Mouse (Mus musculus) MN1 (cell line): ENCODE measurements around the gene Dnah11.

Experiments used
- DNase-seq: peaks from one replicate; pipeline ENCODE4 v3.0.0-alpha.2; 2016; ENCODE audit warnings: low spot score

Gene Dnah11

DNA sequence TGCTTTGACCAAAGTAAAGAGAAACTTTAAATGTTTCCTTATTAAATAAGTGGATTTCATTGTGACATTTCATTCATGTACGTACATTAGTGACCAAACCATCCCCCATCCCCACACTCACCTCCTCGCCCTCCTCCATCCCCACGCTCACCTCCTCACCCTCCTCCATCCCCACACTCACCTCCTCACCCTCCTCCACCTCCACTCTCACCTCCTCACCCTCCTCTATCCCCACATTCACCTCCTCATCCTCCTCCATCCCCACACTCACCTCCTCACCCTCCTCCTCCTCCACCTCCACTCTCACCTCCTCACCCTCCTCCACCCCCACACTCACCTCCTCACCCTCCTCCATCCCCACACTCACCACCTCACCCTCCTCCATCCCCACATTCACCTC is 337.6 kb downstream of the Dnah11 start:
- DNase-seq: no peak

GRCm38 (mm10) chr12:117860840-117861239 is 338.0 kb downstream of the Dnah11 start:
- DNase-seq: no peak

GRCm38 (mm10) chr12:117857884-117858283 is 341.0 kb downstream of the Dnah11 start:
- no peak for DNase-seq

GRCm38 (mm10) chr12:117857023-117857422 is 341.8 kb downstream of the Dnah11 start:
- DNase-seq: no peak

- no peak for DNase-seq
Measured at GRCm38 (mm10) chr12:117853316-117853715, 345.5 kb downstream of the Dnah11 start.

DNA sequence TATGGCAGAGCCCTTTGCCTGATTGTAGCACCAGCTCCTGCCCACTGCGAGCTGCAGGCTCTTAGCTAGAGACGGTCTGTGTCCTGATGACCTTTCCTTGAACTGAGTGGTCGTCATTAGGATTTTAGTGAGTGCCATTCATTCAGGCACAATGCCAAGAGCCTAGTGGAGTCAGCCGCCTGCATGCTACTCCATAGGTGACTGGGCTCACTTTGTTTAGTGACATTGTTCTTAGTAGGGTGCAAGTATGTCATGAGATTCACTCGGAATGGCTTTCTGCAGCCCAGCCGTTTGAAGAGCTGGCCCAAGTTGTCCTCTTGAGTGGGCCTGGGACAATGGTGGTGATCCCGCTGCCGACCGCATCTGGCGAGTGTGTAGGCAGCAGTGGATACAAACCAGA is 348.4 kb downstream of the Dnah11 start:
- DNase-seq: no peak

GRCm38 (mm10) chr12:117848621-117849020 is 350.2 kb downstream of the Dnah11 start:
- DNase-seq: no peak

DNA sequence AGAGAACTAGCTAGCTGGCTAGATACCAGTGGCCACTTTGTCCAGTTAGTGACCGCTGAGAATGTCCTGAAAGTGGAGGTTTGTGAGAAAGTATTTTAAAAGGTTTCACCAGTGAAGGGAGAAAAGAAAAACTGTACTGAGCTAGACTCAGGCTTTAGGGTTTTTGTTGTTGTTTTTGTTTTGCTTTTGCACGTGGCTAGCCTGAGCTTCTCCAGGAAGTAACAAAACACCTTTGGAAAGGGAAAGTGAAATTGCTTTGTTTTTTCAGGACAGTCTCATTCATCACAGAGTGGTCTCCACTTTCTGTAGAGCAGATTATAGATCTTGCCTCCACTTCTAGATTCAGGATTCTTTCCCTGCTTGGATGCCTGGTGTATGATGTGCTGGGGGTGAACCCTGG is 353.9 kb downstream of the Dnah11 start:
- DNase-seq: no peak

GRCm38 (mm10) chr12:117844075-117844408 is 354.8 kb downstream of the Dnah11 start:
- DNase-seq: no peak

- DNase-seq: no peak
Measured at GRCm38 (mm10) chr12:117843302-117844074, 355.4 kb downstream of the Dnah11 start.

- DNase-seq: no peak
Measured at GRCm38 (mm10) chr12:117842676-117843075, 356.2 kb downstream of the Dnah11 start.

GRCm38 (mm10) chr12:117840705-117841104 is 358.1 kb downstream of the Dnah11 start:
- DNase-seq: no peak

DNA sequence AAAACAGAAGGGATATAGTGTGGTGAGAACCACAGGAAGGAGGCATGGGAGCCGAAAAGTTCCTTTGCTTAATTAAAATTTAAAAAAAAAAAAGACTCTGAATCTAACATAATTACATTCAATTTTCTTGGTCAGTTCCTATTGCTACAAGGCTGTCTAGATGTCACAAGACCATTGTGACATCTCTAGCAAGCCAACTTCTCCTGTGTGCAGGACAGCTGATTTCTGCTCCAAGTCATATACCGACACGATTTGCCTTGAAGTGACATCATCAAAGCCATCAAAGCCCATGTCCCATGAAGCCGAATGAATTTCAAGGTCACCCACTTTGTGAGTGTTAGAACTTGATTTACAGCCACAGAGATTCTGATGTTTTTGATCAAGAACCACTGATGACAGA is 361.5 kb downstream of the Dnah11 start:
- no peak for DNase-seq

DNA sequence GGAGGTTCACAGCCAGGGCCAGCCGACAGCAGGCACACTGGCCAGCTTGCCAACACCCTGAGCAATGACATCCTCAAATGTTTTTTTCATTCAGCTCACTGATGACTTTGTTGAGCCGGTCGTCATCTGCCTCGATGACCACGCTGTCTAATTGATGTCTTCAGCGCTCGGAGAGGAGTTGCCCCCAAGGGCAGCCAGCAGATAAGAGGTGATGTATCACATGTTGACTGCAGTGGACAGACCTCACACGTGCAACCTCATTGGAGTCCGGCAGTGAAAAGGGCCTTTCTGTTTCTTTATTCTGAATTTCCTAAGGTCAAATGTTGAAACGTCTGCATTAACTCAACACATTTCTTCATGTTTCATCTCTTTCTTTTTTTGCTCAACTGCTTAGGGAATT is 363.5 kb downstream of the Dnah11 start:
- no peak for DNase-seq

DNA sequence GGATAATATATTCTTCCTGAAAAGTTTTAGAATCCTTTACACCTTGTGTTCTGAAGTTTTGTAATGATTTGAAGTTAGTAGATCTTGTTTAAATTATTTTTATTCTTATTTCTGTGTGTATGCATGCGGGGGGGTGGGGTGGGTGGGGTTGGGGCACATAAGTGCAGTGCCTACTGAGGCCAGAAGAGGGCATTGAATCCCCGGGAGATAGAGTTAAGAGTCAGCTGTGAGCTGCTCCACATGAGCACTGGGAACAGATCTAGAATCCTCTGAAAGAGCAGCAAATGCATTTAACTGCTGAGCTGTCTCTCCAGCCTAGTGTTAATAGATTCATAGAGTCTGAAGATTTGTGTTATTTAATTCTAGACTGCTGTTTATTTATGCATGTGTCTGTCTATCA is 364.2 kb downstream of the Dnah11 start:
- DNase-seq: no peak

GRCm38 (mm10) chr12:117832190-117832589 is 366.7 kb downstream of the Dnah11 start:
- no peak for DNase-seq

GRCm38 (mm10) chr12:117831351-117831961 is 367.4 kb downstream of the Dnah11 start:
- DNase-seq: no peak

DNA sequence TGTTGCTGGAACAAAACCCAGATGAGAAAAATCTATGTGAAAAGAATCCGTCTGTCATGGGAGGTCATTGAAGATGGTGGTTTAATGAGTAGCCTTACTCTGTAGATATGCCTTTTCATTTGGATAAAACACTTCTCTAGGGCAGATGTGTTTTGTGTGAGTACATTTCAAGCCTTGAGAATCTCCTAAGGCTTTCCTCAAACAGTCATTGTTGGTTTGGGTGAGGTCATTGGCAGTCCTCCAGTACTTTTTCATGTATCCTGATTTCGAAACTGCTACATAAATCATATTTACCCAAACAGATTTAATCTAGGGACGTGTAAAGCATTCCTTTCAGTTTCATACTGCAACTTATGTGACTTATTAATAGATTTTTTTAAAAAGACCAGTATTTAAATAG is 370.5 kb downstream of the Dnah11 start:
- DNase-seq: no peak
